Mouse (Mus musculus) lung, postnatal 36 days (tissue): ENCODE measurements around the gene Olfr220.
A peak's percentile ranks its signal among the peaks of the same experiment; 100 is the strongest.

Source experiments
- DNase-seq: peaks from one replicate; pipeline ENCODE4 v3.0.0; 2022; ENCODE audit warnings: mixed read lengths

The Olfr220 gene

DNA sequence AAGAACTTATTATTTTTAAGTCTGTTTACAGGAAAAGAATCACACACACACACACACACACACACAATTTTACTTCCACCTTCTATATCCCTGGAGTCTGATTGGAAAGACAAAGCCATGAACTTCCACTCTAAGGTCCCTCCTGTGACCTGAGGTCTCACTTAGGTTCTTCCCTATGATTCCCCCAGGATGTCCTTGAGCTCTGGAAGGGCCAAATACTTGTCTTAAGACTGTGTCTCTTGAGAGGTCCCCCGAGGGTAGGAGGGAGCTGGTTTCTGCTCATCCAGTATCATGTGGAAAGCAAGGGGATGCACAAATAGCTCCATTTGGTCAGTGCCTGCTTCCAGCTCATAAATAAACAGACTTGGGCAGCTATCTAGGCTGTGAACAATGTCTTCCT, at the start of gene Olfr220:
Olfr220 (plus strand) TSS at position 301 of the 400 bp plus-strand sequence.
- no peak for DNase-seq

DNA sequence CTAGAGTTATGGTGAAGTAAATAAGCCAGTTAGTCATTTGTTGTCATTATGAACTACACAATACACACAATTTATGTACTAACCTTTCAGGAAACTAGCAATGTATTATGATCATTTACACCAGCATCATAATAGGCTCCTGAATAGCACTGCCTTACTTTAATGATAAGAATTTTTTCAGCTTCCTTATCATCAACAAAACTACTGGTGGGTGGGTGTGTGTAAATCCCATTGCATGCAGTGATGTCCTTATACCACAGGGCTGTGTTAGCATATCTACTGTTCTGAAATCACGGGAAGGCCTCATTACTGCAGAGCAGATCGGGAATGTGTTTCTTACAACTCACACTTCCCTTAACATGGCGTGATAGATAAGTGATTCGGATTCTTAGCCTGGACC, 18.9 kb upstream of the Olfr220 start:
- no peak for DNase-seq

DNA sequence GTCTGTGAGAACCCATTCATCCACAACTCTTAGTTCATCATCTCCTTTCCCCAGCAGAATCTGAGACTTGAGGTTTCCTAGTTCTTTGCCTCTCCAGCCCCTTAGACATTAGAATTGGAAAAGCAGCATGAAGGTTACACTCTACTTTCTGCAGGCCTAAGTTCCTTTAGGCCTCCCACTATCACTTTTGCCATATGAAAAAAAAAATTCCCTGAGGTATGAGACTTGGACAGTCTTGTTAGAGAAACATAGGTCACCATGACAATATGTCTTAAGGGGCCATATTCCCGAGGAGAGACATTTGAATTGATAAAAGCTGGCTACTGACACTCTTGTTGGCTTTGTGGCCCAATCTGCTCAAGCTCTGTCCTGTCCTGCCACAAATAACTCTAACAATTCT, 18.1 kb upstream of the Olfr220 start, which contains the start of gene Olfr414:
Olfr414 (plus strand) TSS at position 301 of the 400 bp plus-strand sequence.
- no peak for DNase-seq

DNA sequence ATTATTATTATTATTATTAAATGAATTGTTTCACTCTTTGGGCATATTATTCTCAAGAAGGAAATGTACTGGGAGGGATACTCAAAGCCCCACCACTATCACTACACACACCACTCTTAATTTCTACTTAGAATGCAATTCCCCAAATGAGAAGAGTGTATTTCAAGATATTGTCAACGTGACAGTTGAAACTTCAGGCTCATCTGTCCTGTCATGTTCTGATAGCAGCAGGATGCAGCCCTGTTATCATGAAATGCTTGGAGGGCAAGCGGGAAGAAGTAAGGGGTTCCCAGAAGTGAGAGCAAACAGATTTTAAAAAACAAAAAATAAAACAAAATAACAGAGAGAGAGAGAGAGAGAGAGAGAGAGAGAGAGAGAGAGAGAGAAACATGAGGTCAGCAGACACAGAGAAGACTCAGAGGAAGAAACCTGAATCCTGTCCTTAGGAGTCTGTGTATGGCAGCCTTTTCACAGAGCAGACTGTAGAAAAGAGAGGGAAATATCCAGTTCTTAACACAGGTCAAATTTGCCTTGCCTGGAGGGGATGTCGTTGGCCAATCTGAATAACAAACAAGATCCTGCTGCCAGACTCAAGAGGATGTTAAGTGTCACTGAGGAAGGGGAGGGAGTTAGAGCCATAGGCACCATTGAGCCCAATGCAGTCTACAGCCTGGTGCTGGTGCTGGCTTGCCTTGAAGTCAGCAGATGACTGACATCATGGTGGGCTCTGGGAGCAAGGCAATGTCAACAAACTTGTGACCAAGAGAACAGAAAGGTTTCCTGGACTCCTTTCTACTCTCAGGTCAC, 15.5 kb upstream of the Olfr220 start:
- no peak for DNase-seq

DNA sequence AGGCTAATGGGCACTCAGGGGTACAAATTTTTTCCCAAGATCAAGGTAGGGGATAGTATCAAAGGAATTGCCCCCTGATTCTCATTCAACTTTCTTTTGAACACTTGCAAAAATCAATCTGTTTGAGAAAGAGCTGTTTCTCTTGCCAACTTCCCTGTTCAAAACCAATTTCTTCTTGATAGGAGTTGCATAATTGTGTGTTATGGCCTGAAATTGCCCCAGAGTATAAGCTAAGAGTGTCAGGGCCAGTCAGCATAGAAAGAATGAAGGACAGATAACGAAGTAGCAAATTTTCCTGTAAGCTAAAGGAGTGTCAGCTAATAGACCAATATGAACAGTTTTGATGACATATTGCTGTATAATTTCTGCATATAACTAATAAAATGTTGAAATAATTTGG, 14.5 kb upstream of the Olfr220 start:
- DNase-seq = no peak

DNA sequence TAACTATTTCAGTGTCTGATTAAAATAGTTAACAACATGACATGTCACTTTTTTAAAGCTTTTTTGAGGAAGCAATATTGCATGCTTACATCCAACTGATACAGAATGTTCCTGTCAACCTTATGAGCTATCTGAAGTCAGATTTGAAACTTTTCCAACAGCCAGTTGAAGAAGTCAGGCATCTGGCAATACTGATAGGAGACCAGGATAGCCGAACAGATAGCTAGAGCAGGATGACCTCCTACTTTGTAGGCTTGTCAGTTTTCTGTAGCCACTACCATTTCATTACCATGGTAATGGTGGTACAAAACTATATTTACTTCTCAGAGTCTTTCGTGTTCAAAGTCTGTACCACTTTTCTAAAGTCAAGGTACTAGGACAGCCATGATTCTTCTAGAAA, 13.5 kb upstream of the Olfr220 start:
- DNase-seq = no peak

DNA sequence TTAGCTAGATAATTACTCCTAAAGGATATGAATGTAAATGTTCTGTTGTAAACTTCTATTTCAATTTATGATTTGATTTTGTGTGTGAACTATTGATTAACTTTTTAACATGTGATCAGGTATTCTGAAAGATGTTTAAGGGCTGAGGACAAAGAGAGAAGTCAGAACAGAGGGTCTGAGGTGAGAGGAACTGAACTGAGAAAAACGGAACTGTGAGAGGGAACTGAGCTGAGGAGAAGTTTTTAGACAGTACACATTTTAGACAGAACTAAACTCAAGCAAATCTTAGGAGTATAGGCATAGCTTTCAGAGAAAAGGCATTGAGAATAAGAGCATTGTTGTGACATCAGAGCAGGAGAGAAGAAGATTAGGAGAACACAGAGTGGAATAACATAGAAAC, 7.8 kb upstream of the Olfr220 start:
- no peak for DNase-seq

DNA sequence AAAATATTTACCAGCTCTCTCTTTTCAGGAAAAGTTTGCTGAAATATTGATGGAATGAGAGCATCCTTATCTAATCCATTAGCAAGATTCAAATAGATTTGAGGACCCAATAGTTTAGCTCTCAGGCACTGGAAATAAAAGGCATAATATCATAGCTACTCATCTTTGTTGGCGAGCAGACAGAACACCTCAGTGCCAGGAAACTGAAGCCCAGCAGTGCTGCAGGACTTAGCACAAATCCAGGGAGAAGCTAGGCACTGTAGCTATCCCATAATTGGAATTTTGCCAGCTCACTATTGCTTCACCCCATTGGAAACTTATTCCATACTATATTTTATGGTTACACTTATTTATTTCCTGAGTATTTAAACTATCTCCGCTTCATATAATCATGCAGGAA, 13.2 kb downstream of the Olfr220 start:
- DNase-seq = no peak

DNA sequence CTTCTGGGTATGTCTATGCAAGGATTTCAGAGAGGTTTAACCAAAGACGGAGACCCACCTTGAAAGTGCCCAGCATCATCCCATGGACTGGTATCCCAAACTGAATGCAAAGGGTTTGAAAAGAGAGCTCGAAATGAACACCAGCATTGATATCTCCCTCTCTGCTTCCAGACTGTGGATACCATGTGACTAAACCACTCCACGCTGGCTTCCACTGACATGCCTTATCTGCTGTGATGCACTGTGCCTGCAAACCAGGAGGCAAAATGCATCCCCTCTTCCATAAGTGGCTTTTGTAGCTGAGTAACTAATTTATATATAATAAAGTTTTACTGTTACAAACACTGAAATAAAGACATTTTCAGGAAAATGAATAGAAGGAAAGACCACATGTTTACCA, 23.5 kb downstream of the Olfr220 start:
- DNase-seq = no peak

DNA sequence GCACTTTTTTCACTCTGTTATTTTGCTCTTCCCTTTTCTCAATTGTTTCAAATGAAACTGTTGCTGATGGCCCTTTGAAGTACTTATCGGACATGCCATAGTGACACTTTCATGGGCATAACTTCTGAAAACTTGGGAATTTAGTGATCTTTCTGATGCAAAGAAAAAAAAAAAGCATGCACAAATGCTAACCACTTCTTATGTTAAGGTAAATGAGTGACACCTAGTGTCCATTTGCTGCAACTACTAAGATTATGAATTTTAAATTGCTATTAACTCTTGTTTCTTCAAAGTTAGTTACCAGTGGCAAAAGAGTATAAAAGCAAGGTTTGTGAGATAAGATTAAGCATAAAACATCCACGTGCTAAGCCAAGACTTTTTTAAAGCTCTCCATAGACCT, 24.4 kb downstream of the Olfr220 start:
- DNase-seq = peak; percentile 10

DNA sequence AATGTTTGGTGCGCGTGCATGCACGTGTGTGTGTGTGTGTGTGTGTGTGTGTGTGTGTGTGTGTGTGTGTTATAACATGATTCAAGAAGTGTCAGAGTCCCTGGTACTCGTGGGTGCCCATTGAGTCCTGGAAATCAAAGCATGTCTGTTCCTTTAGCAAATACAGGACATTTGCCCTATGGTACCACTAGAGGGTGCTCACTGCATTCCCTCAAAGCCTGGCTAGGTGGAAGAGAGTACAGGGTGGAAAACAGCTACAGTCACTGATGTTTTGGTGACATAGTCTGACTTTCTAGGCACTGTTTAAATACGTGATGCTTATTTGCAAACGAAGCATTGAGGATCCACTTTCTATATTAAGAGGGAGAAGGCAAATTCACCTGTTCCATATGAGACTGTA, 27.9 kb downstream of the Olfr220 start:
- peak; percentile 30 for DNase-seq

DNA sequence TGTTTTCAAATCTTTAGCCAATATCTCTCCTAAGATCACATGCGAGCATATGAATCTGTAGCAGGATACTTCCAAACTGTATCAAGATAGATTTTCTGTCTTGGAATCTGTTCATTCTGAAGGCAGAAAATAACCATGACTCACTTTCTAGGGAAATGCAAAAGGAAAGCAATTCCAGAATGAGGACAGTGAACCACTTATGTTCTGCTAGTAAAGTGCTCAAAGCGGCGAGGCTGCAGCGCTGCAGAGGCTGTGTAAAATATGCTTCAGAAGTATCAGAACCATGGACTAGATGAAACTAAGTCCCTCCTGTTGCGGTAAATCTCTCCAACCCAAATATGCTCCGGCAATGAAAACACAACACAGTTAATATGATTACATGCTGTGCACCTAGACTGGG, 40.7 kb downstream of the Olfr220 start:
- DNase-seq = no peak

DNA sequence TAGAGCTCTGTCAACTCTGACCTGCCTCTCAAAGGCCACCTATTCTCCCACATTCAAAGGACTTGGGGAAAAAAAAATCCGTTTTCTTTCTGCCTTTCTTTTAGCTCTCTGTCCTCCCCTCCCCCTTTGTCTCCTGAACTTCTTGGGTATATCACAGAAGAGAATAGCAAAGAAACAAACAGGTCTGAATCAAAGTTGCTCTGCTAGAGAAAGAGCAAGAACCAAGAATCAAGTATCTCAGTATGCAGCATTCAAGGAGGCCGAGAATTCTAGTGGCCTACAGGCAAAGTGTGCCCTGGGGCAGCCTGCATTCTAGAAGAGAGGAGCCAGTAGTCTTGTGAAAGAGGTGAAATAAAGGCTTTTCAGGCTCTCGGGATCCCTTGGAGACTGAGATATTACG, 58.2 kb downstream of the Olfr220 start:
- no peak for DNase-seq
